Mouse (Mus musculus): Measurements from ENCODE around the gene Fem1a. TPM values are rescaled to one million over a fixed set of nuclear protein-coding genes. Genes with fewer than 3 reads are reported as not detected.
A peak's percentile ranks its signal among the peaks of the same experiment; 100 is the strongest.
"Not testable (repeated sequence)": the region's sequence is repeated elsewhere in the genome, so short reads cannot be mapped to it uniquely, and the experiment has no call there.

The Fem1a gene
- polyA plus RNA-seq, 1 experiment from 2014 or later, result 19.9 TPM

DNA sequence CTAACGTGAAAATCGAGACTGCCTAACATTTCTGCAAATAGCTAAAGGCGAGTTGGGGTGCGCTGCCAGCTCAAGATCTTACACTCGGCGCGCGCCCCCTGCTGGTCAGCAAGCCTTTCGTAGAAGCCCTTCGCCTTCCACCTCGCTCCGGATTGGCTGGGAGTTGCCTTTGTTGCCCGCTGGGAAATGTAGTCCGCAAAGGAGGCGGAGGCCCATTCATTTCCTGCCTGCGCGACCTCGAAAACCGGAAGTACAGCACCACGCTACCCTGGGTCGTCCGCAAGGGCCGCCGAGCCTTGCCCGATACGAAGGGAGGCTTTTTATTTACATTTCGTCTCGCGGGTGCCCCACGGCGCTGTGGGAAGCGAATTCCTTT lies 759 bp upstream of the Fem1a start:
- H3K9ac ChIP-seq, result peak overlapping the region; percentile 21; the same call in 1 of the 2 replicates
- WGBS, result under 1% methylated on average over 32 of the region's 32 CpGs
- peak; percentile 92 for ATAC-seq (ENCODE audit: insufficient number of reproducible peaks, low FRiP score)
- H3K27me3 ChIP-seq (replicated peaks), result no peaks in the 10 kb centered on the region
- H3K4me2 ChIP-seq, result peak overlapping the region; percentile 99
- no peaks in the 10 kb centered on the region for H3K9me3 ChIP-seq (replicated peaks)
- H3K4me1 ChIP-seq (replicated peaks), result peaks cover 42% of the 10 kb centered on the region
- H3K36me3 ChIP-seq, result peaks cover 33% of the 10 kb centered on the region
- H3K27ac ChIP-seq (ENCODE audit: poor library complexity, severe bottlenecking), result peak overlapping the region; percentile 85
- peak overlapping the region; percentile 82 for H3K4me3 ChIP-seq

DNA sequence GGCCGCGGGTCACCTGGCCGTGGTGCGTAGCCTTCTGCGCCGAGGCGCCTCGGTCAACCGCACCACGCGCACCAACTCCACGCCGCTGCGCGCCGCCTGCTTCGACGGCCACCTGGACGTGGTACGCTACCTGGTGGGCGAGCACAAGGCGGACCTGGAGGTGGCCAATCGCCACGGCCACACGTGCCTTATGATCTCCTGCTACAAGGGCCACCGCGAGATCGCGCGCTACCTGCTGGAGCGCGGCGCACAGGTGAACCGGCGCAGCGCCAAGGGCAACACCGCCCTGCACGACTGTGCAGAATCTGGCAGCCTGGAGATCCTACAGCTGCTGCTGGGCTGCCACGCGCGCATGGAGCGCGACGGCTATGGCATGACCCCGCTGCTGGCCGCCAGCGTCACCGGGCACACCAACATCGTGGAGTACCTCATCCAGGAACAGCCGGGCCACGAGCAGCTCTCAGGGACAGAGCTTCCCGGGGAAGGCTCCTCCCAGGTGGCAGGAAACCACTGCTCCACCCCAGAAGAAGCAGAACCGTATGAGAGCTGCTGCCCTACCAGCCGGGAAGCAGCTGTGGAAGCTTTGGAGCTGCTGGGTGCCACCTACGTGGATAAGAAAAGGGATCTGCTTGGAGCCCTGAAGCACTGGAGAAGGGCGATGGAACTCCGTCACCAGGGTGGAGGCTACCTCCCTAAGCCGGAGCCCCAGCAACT lies 728 bp downstream of the Fem1a start:
- peaks cover 44% of the 10 kb centered on the region for H3K36me3 ChIP-seq
- ATAC-seq (ENCODE audit: insufficient number of reproducible peaks, low FRiP score), result no peak
- H3K4me1 ChIP-seq (replicated peaks), result peaks cover 52% of the 10 kb centered on the region
- 8% methylated on average over 52 of the region's 58 CpGs for whole genome bisulfite sequencing
- H3K4me2 ChIP-seq, result peak overlapping the region; percentile 99
- peak overlapping the region; percentile 85; the same call in 1 of the 2 replicates for H3K27ac ChIP-seq (ENCODE audit: poor library complexity, severe bottlenecking)
- H3K9me3 ChIP-seq (replicated peaks), result no peaks in the 10 kb centered on the region
- H3K4me3 ChIP-seq, result peak overlapping the region; percentile 82
- H3K27me3 ChIP-seq (replicated peaks), result no peaks in the 10 kb centered on the region
- peak overlapping the region; percentile 82 for H3K9ac ChIP-seq

DNA sequence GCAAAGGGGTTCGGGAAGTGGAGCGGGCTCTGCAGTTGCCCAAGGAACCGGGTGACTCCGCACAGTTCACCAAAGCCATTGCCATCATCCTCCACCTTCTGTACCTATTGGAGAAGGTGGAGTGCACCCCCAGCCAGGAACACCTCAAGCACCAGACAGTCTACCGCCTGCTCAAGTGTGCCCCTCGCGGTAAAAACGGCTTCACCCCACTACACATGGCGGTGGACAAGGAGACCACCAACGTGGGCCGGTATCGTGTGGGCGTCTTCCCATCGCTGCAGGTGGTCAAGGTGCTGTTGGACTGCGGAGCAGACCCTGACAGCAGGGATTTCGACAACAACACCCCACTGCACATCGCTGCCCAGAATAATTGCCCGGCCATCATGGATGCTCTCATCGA lies 1.7 kb downstream of the Fem1a start:
- WGBS, result 92% methylated on average over 19 of the region's 19 CpGs
- Histone ChIP-seq H3K36me3 (peaks cover 48% of the 10 kb centered on the region), H3K4me1 (replicated peaks) (peaks cover 61% of the 10 kb centered on the region), H3K4me2 (peak overlapping the region; percentile 99), H3K4me3 (peak overlapping the region; percentile 8; the same call in 1 of the 2 replicates)
- not testable (repeated sequence) for H3K9me3 ChIP-seq (replicated peaks); ATAC-seq (ENCODE audit: insufficient number of reproducible peaks, low FRiP score); H3K9ac ChIP-seq; H3K27ac ChIP-seq (ENCODE audit: poor library complexity, severe bottlenecking); H3K27me3 ChIP-seq (replicated peaks)

DNA sequence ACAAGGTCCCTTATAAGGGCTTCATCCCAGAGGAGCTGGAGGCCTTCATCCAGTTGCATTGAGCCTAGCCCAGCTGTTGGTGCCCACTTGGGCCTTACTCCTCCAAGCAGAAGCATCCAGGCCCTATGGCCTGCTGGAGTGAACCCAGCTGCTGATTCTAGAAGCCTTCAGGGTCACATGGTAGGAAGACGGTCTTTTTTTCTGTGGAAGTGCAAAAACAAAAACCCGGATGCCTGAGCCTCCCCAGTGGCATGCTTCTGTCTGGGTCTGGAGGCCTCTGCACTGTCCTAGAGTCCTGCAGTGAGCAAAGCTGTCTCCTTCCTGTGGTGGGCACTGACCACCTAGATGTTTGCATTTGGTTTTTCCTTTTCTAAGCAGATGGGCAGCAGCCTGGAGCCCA lies 2.2 kb downstream of the Fem1a start:
- peaks cover 62% of the 10 kb centered on the region for H3K4me1 ChIP-seq (replicated peaks)
- WGBS, result 75% methylated on average over 2 of the region's 2 CpGs
- peak overlapping the region; percentile 99 for H3K4me2 ChIP-seq
- not testable (repeated sequence) for H3K27me3 ChIP-seq (replicated peaks); ATAC-seq (ENCODE audit: insufficient number of reproducible peaks, low FRiP score); H3K27ac ChIP-seq (ENCODE audit: poor library complexity, severe bottlenecking); H3K9me3 ChIP-seq (replicated peaks)
- H3K4me3 ChIP-seq, result peak overlapping the region; percentile 11; the same call in 1 of the 2 replicates
- H3K9ac ChIP-seq, result peak overlapping the region; percentile 23
- peaks cover 48% of the 10 kb centered on the region for H3K36me3 ChIP-seq

DNA sequence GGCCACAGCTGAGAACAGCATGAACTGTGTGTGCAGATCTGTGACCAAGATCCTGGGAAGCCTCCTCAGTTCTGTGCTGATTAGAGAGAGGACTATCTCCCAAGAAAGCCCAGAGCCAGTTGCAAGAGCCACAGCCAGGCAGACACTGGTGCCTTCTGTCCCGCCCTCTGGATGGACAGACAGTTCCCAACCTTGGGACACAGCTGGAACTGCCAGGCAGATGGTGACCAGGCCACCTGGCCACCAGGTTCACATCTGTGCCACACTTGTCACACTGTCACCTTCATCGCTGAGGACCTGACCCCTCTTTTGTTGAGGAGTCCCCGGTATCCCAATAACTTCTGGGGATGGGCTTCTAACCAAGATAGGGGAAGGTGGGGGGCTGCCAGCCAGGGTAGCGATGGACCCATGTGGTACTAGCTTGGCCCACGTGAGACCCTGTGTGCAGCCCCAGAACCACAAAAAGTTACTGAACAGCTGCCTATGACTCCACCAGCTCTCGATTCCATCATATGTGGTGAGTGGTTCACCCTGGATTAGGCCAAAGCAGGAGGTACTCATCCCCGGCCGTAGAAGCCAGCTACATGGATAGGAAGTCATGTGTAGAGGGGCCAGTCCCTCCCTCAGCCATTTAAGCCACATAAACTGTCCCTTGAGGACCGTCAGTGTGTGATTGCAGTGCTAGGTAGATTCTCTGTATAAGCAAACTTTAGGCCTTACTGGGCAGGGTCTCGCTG lies 2.9 kb downstream of the Fem1a start:
- Histone ChIP-seq H3K4me2 (peak overlapping the region; percentile 99), H3K27me3 (replicated peaks) (no peaks in the 10 kb centered on the region), H3K4me3 (0 out of 2 replicates have a peak overlapping the region, but pooled peaks have one; percentile 11), H3K27ac (ENCODE audit: poor library complexity, severe bottlenecking) (no peak overlapping the region), H3K9ac (peak overlapping the region; percentile 23; the same call in 1 of the 2 replicates), H3K9me3 (replicated peaks) (no peaks in the 10 kb centered on the region), H3K4me1 (replicated peaks) (peaks cover 62% of the 10 kb centered on the region), H3K36me3 (peaks cover 48% of the 10 kb centered on the region)
- WGBS, result 88% methylated on average over 10 of the region's 10 CpGs
- ATAC-seq (ENCODE audit: insufficient number of reproducible peaks, low FRiP score), result no peak

DNA sequence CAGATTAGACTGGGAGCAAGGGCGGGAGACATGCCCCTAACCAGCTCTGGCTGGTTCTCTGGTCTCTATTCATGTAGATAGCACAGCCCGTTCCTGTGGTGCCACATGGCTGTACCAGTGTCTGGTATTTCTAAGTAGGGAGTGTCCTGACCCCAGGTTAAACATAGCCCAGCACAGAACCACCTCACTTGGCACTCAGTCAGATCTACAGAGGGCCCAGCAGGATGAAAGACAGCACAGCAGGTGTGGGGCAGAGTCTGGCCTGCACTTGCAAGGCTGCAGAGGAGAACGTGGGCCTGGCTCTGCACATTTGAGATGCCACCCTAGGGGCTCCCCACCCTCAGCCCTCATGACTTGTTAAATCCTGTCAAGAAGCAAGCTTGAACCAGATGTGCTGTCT lies 4.6 kb downstream of the Fem1a start:
- Histone ChIP-seq H3K27me3 (replicated peaks) (no peaks in the 10 kb centered on the region), H3K9ac (peak overlapping the region; percentile 49; the same call in 1 of the 2 replicates), H3K27ac (ENCODE audit: poor library complexity, severe bottlenecking) (peak overlapping the region; percentile 42; the same call in 1 of the 2 replicates), H3K4me3 (no peak overlapping the region), H3K36me3 (peaks cover 57% of the 10 kb centered on the region), H3K9me3 (replicated peaks) (no peaks in the 10 kb centered on the region), H3K4me2 (0 out of 2 replicates have a peak overlapping the region, but pooled peaks have one; percentile 20), H3K4me1 (replicated peaks) (peaks cover 65% of the 10 kb centered on the region)
- 55% methylated on average over 3 of the region's 3 CpGs for WGBS
- no peak for ATAC-seq (ENCODE audit: insufficient number of reproducible peaks, low FRiP score)

DNA sequence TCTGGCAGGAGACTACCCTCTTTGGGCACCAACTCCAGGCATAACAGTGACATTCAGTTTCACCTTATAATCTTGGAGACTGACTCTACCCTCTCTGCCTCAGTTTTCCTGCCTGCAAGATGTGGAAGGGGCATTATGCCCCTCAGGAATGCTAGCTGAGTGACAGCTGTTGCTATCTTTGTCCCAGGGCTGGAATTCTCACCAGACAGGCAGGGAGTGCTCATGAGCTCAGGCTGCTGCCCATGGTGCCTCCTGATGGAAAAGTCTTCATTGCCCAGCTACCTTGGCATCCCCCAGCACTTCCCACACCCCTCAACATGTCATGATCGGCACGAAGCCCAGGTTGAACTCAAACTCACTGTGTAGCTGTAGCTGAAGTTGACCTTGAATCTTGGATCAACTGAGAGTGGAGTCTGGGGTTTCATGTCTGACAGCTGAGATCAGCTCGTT lies 6.1 kb downstream of the Fem1a start:
- no peak for ATAC-seq (ENCODE audit: insufficient number of reproducible peaks, low FRiP score)
- H3K27ac ChIP-seq (ENCODE audit: poor library complexity, severe bottlenecking), result peak overlapping the region; percentile 81
- no peaks in the 10 kb centered on the region for H3K27me3 ChIP-seq (replicated peaks)
- H3K9ac ChIP-seq, result 0 out of 2 replicates have a peak overlapping the region, but pooled peaks have one; percentile 33
- H3K4me1 ChIP-seq (replicated peaks), result peaks cover 65% of the 10 kb centered on the region
- peak overlapping the region; percentile 3 for H3K4me2 ChIP-seq
- H3K36me3 ChIP-seq, result peaks cover 56% of the 10 kb centered on the region
- no peaks in the 10 kb centered on the region for H3K9me3 ChIP-seq (replicated peaks)
- WGBS, result 59% methylated on average over 3 of the region's 3 CpGs
- H3K4me3 ChIP-seq, result no peak overlapping the region

DNA sequence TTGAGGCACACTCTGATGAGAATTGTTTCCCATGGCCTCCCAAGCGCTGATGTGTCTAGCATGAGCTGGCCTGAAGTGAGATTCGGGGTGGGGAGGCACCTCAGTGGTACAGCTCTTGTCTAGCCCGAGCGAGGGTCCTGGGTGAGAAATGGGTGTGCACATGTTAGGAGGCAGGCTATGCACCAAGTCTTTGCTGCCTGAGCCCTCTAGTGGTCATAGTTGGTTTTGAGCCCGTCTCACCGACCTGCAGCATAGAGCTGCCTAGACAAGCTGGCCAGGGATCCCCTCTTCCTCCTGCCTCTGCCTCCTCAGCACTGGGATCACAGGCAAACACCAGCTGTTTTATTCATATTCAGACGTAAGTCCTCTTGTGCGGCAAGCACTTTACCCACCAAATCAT lies 7.4 kb downstream of the Fem1a start:
- Histone ChIP-seq H3K9ac (no peak overlapping the region), H3K4me1 (replicated peaks) (peaks cover 52% of the 10 kb centered on the region), H3K36me3 (peaks cover 42% of the 10 kb centered on the region), H3K4me3 (no peak overlapping the region), H3K4me2 (no peak overlapping the region), H3K27me3 (replicated peaks) (no peaks in the 10 kb centered on the region), H3K9me3 (replicated peaks) (no peaks in the 10 kb centered on the region), H3K27ac (ENCODE audit: poor library complexity, severe bottlenecking) (no peak overlapping the region)
- 20% methylated on average over 8 of the region's 8 CpGs for WGBS
- ATAC-seq (ENCODE audit: insufficient number of reproducible peaks, low FRiP score), result peak; percentile 62; the same call in 1 of the 2 replicates

DNA sequence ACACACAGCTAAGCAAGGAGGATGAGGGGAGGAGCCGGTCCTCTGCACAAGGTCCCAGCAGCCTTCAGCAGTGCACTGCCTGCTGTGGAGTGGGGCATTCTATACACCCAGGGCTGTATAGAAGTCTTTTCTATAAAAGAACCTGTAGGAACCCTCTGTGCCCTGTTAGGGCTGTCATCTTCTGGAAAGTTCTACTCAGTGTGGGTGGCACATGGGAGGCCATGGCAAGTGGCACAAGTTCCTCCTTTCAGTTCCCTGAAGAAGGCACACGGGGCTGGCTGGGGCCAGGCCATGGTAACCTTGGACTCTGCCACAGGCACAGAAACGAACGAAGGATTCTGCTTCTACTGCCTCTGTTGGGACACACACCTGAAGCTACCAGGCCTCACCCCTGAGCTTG lies 8.4 kb downstream of the Fem1a start:
- Histone ChIP-seq H3K9me3 (replicated peaks) (no peaks in the 10 kb centered on the region), H3K4me1 (replicated peaks) (peaks cover 47% of the 10 kb centered on the region), H3K4me2 (no peak overlapping the region), H3K27me3 (replicated peaks) (no peaks in the 10 kb centered on the region), H3K4me3 (no peak overlapping the region), H3K36me3 (peaks cover 35% of the 10 kb centered on the region), H3K9ac (no peak overlapping the region), H3K27ac (ENCODE audit: poor library complexity, severe bottlenecking) (no peak overlapping the region)
- 89% methylated on average over 4 of the region's 4 CpGs for WGBS
- ATAC-seq (ENCODE audit: insufficient number of reproducible peaks, low FRiP score), result no peak

DNA sequence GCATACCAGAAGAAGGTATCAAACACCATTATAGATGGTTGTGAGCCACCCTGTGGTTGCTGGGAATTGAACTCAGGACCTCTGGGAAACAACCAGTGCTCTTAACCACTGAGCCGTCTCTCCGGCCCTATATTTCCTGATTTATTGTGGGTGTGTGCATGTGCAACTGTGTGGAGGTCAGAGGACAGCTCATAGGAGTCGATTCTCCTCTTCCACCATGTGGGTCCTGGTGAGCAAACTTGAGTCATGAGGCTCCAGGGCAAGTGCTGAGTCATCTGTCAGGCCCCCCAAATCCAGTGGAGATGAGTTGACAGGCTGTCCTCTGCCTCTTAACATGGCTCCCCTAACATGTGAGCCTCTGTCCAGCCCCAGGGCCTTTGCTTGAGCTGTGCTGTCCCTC lies 9.3 kb downstream of the Fem1a start:
- no peak overlapping the region; the same call in 1 of the 2 replicates for H3K27ac ChIP-seq (ENCODE audit: poor library complexity, severe bottlenecking)
- H3K4me3 ChIP-seq, result no peak overlapping the region
- H3K4me1 ChIP-seq (replicated peaks), result peaks cover 39% of the 10 kb centered on the region
- H3K36me3 ChIP-seq, result peaks cover 35% of the 10 kb centered on the region
- no peaks in the 10 kb centered on the region for H3K27me3 ChIP-seq (replicated peaks)
- WGBS, result 93% methylated on average over 3 of the region's 3 CpGs
- 0 out of 2 replicates have a peak overlapping the region, but pooled peaks have one; percentile 10 for H3K9ac ChIP-seq
- no peak overlapping the region for H3K4me2 ChIP-seq
- ATAC-seq (ENCODE audit: insufficient number of reproducible peaks, low FRiP score), result no peak
- H3K9me3 ChIP-seq (replicated peaks), result no peaks in the 10 kb centered on the region

DNA sequence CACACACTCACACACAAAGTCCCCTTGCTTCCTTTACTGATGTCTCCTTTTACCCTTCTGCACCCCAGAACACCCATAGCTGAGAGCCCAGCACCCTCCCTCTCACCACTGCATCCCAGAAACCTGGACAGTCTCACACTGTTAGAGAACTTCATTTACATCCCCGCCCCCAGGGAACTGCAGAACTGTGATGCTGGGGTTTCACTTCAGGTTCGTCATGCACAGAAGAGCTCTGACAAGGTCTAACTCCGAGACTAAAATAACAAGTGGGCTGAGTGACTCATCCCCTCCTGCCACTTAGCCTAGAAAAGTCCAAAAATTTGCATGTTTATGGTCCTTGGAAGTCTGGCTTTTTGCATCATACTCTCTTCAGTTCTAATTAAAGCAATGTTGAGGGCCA lies 9.7 kb downstream of the Fem1a start:
- H3K9ac ChIP-seq, result 0 out of 2 replicates have a peak overlapping the region, but pooled peaks have one; percentile 10
- no peaks in the 10 kb centered on the region for H3K9me3 ChIP-seq (replicated peaks)
- H3K27me3 ChIP-seq (replicated peaks), result no peaks in the 10 kb centered on the region
- H3K4me2 ChIP-seq, result no peak overlapping the region
- ATAC-seq (ENCODE audit: insufficient number of reproducible peaks, low FRiP score), result no peak
- 40% methylated on average over 3 of the region's 3 CpGs for WGBS
- peaks cover 35% of the 10 kb centered on the region for H3K36me3 ChIP-seq
- H3K4me1 ChIP-seq (replicated peaks), result peaks cover 35% of the 10 kb centered on the region
- no peak overlapping the region for H3K4me3 ChIP-seq
- H3K27ac ChIP-seq (ENCODE audit: poor library complexity, severe bottlenecking), result no peak overlapping the region; the same call in 1 of the 2 replicates

Data from heart, embryonic 12.5 days (tissue).